28 mouse cellular contexts compared by ENCODE assay signal in the genomic region with DNA sequence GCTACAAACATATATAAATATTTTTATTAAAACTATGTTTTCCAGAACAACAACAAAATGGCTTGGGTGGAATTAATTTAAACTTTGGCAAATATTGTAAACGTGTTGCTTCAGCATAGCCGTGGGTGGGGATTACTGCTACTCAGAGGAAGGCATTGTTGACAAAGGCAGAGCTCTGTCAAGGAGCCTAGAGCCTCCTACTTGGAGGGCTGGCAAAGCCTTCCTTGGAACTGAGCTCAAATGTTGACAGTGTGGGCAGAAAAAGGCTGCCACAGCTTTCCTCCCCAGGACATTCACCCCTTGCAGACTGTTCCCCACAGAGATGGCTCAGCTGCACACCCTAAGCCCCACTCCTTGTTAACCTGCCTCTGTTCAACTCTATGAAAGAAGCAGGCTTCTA.
DNase-seq lines count a peak whose midpoint lies in the region; ATAC-seq lines count a peak whose summit lies in the region.
"Had no signal": no experiment of that assay in that cellular context is flagged by ENCODE, and none has a peak within 500 bp of the region (broad histone marks: within the 10 kb centered on the region; RNA-seq: fewer than 3 reads in every experiment).

No protein-coding gene starts in this region.

- no peak for ATAC-seq in midbrain, embryonic 11.5 days (ENCODE audit: low FRiP score)
- ATAC-seq in midbrain, embryonic 13.5 days, result no peak
- ATAC-seq: forebrain, postnatal 0 days; hindbrain, postnatal 0 days; intestine, postnatal 0 days; Patski had no signal

- H3K27me3 ChIP-seq in heart, embryonic 10.5 days (ENCODE audit: insufficient read depth, poor library complexity, severe bottlenecking), result no peaks in the 10 kb centered on the region
- H3K27me3 ChIP-seq in midbrain, embryonic 11.5 days (ENCODE audit: control insufficient read depth, insufficient read depth, low read length), result no peaks in the 10 kb centered on the region
- H3K27me3 ChIP-seq in midbrain, embryonic 13.5 days, result no peaks in the 10 kb centered on the region
- H3K27me3 ChIP-seq: CH12.LX; embryonic facial prominence, embryonic 13.5 days; heart, embryonic 13.5 days; limb, embryonic 15.5 days; midbrain, embryonic 12.5 days; Patski had no signal

- WGBS in heart, embryonic 10.5 days, result 66% methylated on average over 2 of the region's 2 CpGs
- WGBS in midbrain, embryonic 11.5 days, result 19% methylated on average over 2 of the region's 2 CpGs
- 29% methylated on average over 2 of the region's 2 CpGs for WGBS in midbrain, embryonic 13.5 days

- H3K4me2 ChIP-seq in midbrain, embryonic 11.5 days, result no peak overlapping the region
- no peak overlapping the region for H3K4me2 ChIP-seq in midbrain, embryonic 13.5 days (replicated peaks)
- H3K4me2 ChIP-seq: embryonic facial prominence, embryonic 13.5 days; heart, embryonic 13.5 days; limb, embryonic 15.5 days; midbrain, embryonic 12.5 days had no signal

- H3K27ac ChIP-seq in heart, embryonic 10.5 days, result no peak overlapping the region
- no peak overlapping the region for H3K27ac ChIP-seq in midbrain, embryonic 11.5 days (ENCODE audit: low read depth, low read length)
- no peak overlapping the region for H3K27ac ChIP-seq in midbrain, embryonic 13.5 days
- H3K27ac ChIP-seq: embryonic facial prominence, embryonic 13.5 days; heart, embryonic 13.5 days; hindbrain, postnatal 0 days; kidney, postnatal 0 days; left cerebral cortex, adult 2 months; limb, embryonic 15.5 days; liver, embryonic 14.5 days; midbrain, embryonic 12.5 days had no signal

- no peaks in the 10 kb centered on the region for H3K9me3 ChIP-seq in heart, embryonic 10.5 days
- H3K9me3 ChIP-seq in midbrain, embryonic 11.5 days (ENCODE audit: control insufficient read depth, low read length), result no peaks in the 10 kb centered on the region
- no peaks in the 10 kb centered on the region for H3K9me3 ChIP-seq in midbrain, embryonic 13.5 days
- H3K9me3 ChIP-seq: embryonic facial prominence, embryonic 13.5 days; G1E; heart, embryonic 13.5 days; limb, embryonic 15.5 days; midbrain, embryonic 12.5 days had no signal

- no peak overlapping the region for H3K9ac ChIP-seq in midbrain, embryonic 11.5 days (ENCODE audit: low read length)
- H3K9ac ChIP-seq in midbrain, embryonic 13.5 days (replicated peaks), result no peak overlapping the region
- H3K9ac ChIP-seq: embryonic facial prominence, embryonic 13.5 days; forebrain, postnatal 0 days; heart, embryonic 13.5 days; limb, embryonic 15.5 days; liver, embryonic 14.5 days; midbrain, embryonic 12.5 days had no signal

- peak; percentile 58 for DNase-seq in heart, embryonic 10.5 days (ENCODE audit: low spot score)
- DNase-seq in heart, adult 18-20 months, result no peak
- DNase-seq in midbrain, embryonic 11.5 days (ENCODE audit: low spot score, missing footprints), result peak; percentile 67
- DNase-seq in fat pad, adult 2 months (ENCODE audit: extremely low read depth, low read depth, low spot score), result peak; percentile 78
- DNase-seq in testis, postnatal 10 days (ENCODE audit: low spot score), result no peak
- DNase-seq in kidney, adult 9 months, result no peak
- DNase-seq: adrenal gland, adult 2 months; B cell, adult 2 months; cerebellum, adult 2 months; cerebellum, postnatal 25 days; forebrain, postnatal 0 days; heart, postnatal 14 days; right cerebral cortex, postnatal 14 days; spleen, adult 18-20 months; thymus, postnatal 14 days had no signal

- H3K4me1 ChIP-seq in heart, embryonic 10.5 days, result no peaks in the 10 kb centered on the region
- peaks cover 12% of the 10 kb centered on the region for H3K4me1 ChIP-seq in midbrain, embryonic 11.5 days (ENCODE audit: control insufficient read depth, insufficient read depth, low read length)
- H3K4me1 ChIP-seq in midbrain, embryonic 13.5 days (replicated peaks), result peaks cover 35% of the 10 kb centered on the region
- H3K4me1 ChIP-seq: heart, embryonic 13.5 days; limb, embryonic 15.5 days had no signal

- H3K4me3 ChIP-seq in heart, embryonic 10.5 days, result no peak overlapping the region
- no peak overlapping the region for H3K4me3 ChIP-seq in midbrain, embryonic 11.5 days (ENCODE audit: low read depth, low read length)
- no peak overlapping the region for H3K4me3 ChIP-seq in midbrain, embryonic 13.5 days (replicated peaks)
- H3K4me3 ChIP-seq: embryonic facial prominence, embryonic 13.5 days; heart, embryonic 13.5 days; left cerebral cortex, adult 2 months; limb, embryonic 15.5 days; midbrain, embryonic 12.5 days had no signal

- 0 out of 2 replicates have a peak, but pooled peaks cover 3% of the 10 kb centered on the region for H3K36me3 ChIP-seq in heart, embryonic 10.5 days
- H3K36me3 ChIP-seq in midbrain, embryonic 11.5 days (ENCODE audit: control insufficient read depth, insufficient read depth, low read length), result no peaks in the 10 kb centered on the region
- peaks cover 7% of the 10 kb centered on the region for H3K36me3 ChIP-seq in midbrain, embryonic 13.5 days
- H3K36me3 ChIP-seq: limb, embryonic 15.5 days had no signal

Comparison
In these comparisons a context has a peak if more than half of its experiments do, and no peak if none do; other contexts are left out.
1. DNase-seq: peak in heart, embryonic 10.5 days (single experiment), midbrain, embryonic 11.5 days (single experiment) and fat pad, adult 2 months (single experiment); none in heart, adult 18-20 months (0 of 2), testis, postnatal 10 days (single experiment) and kidney, adult 9 months (single experiment).